Mouse (Mus musculus): Measurements from ENCODE around the gene Pde5a.

Gene Pde5a

DNA sequence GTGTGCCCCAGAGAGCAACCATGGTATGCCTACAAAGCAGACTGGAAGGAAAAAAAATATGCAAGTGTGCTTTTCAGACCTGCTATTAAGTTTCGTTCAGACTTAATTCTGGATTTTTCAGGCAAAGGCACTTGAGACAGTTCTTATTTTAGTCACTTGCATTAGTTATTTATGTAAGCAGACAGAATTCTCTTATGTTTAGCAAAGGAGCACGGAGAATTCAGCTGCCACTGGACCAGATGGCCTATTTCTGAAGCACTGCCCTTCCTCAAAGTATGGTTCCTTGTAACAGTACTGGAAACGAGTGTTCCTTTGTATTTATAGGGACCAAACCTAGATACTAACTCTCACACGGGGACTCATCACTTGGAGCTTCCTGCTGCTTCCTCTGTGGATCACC is 38.2 kb downstream of the Pde5a start:
- no peak for DNase-seq

- DNase-seq, result no peak
Measured at GRCm38 (mm10) chr3:122767841-122768240, 39.1 kb downstream of the Pde5a start.

- no peak for DNase-seq
Measured at GRCm38 (mm10) chr3:122781417-122781816, 52.7 kb downstream of the Pde5a start.

DNA sequence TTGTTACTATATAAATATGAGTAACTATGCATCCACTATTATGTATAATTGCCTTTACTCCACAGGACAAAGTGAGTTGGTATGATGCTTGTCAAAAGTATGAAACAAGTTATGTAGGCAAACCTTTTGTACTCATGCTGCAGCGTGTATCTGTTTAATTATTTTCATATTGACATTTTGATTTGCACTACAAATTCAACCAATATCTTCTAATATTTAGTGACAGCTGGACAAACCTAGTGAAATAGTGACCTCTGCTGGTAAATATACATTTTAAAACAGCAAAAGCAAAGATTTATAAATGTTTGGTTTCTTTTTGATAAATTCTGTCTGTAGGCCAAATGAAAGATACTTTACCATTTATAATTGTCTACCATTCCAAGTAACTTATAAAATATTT is 55.5 kb downstream of the Pde5a start:
- no peak for DNase-seq

DNA sequence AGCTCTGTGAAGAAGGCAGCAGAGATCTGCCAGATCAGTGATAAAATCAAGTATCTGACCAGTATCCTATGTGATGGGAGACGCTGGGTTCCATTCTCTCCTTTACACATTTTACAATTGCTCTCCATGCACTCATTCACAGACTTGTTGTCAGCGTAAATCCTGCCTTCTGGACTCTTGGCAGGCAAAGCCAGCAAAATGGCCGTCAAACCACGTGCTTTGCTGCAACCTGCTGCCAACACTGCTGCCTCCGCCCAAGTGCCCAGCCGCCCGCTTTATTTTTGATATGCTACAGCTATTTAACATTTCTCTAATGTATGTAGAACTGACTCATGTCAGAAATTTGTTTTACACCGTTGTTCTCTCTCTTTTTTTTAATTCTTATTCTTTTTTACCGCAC is 59.6 kb downstream of the Pde5a start:
- peak; percentile 44 to 57 for DNase-seq

GRCm38 (mm10) chr3:122789544-122789943 is 60.8 kb downstream of the Pde5a start:
- DNase-seq, result no peak

DNA sequence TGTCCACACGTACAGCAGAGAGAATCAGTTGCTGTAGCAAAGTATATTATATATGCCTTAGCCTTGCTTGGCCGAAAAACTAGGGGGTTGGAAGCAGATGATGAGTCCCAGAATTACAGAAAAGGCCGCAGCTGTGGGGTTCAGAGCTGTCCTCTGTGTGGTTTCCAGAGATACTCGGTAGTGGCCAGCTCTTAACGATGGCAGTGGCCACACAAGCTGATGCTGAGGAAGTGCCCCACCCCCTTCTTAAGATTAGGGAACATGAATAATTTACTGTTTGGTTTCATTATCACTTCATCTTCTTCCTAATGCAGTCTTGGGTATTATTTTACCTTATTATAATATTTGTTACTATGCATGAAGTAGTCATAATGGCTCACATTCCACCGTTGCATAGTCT is 71.3 kb downstream of the Pde5a start:
- DNase-seq, result no peak

DNA sequence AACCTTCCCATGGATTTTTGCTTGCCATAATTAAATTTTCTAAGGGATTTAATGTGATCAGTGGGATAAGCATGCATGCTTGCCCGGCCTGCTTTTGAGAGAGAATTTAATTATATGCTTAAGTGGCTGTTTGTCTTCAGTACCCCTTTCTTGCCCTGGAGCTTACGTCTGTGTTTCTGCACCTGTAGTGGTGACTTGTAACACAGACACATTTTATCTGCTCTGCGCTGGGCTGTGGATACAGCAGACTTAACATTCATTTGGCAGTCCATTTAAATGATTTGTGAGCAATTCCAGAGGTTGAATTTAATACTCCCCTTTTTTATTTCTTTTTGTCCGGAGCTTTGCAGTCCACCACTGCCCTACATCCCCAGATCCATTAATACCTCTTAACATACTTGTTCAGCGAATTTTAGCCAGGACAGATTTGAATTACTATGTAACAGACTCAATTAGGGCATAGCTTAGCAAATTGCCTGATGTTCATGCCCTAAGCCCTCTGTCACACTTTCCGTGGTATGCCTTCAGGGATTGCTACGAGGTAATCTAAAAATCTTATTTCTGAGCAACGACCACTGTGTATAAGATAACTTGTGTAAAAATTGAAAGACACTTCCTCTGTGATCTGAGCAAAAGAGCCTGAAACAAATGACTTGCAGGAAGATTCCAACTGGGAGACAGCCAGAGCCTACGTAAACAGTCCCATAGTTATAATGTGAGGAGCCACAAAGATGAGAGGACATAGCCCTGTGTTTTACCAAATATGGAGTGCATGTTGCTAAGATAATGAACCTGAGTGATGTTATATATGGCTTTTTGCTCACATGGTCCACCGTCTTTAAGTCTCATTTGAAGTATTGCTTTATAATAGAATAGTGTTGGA is 72.0 kb downstream of the Pde5a start:
- DNase-seq, result no peak

DNA sequence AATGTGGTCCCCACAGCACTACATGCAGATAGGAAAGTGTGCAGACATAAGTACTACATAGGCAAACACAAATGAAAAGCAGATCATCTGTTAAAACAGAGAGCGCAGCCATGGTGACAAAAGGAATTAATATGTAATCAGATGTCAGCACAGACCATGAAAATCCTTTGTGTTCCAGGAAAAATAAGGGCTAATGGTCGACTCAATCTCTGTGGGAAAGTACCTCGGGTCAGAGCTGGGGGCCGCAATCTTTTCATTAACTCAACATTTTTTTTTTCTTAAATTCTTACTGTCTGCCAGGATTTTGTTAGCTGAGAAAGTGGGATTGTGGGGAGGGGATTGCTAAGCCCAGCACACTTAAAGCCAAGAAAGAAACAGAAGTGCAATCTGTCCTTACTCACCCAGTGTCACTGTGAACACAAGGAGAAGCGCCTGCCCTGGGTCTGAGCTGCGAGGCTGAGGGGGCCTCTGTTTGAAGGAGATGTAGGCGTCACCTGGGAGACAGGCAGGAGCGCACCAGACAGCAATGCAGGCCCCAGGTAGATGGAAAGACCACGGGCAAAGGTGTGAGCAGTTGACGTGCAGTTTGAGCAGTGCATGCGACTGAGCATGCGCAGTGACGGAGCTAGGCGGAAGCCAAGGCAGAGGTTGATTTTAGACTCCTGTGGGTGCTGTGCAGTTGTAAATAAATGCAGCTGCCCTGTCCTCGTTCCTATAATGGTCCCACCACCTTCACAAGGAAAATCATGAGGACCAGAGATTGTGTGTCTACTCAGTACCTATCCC is 72.9 kb downstream of the Pde5a start:
- no peak for DNase-seq

DNA sequence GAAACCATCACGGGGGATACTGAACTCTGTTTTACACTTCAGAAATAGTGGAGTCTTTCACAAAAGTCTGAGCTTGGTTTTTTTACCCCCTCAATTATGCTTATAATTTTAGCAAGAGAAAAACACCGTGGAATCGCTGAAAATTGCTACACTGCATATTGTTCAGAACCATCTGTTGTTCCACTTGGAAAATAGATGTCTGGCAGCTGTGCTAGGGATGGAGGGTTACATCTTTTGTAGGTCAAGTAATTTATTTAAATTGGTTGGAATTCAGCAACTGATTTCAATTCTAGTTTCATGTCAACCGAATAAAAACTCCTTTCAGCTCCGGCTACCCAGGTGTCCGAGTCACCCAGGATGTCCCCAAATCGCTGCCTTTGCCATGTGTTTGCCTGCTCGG is 78.6 kb downstream of the Pde5a start:
- no peak for DNase-seq

DNA sequence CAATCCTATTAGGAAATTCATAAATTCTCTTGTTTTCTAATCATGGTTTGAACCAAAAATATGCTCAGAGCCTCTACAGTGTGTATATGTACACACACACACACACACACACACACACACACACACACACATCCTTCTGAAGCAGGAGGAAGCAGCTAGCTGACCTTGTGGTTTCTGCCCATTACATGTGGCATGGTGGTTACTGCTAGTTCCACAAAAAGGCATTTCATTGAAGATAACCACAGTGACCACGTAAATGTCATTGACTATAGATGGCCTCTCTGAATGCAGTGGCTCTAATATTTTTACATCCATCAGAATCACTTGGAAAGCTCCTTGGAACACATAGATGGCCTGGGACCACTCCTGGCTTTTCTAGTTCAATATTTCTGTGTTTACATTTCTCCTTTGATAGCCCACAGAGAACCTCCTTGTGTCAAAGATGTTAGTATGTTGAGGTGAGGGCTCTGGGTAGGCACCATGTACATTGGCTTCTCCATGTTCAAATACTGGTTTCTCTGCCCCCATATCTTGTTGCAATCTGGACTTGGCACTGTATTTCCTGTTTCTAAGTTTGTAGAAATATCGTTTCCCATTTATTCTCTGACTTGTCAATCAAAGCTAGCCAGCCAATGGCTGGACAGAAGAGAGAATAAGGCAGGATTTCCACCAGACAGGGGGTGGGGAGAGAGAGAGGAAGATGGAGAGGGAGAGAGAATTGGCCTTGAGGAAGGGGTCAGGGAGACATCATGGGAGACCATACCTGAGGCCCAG is 81.5 kb downstream of the Pde5a start:
- no peak for DNase-seq

- no peak for DNase-seq
Measured at GRCm38 (mm10) chr3:122810986-122811385, 82.2 kb downstream of the Pde5a start.

DNA sequence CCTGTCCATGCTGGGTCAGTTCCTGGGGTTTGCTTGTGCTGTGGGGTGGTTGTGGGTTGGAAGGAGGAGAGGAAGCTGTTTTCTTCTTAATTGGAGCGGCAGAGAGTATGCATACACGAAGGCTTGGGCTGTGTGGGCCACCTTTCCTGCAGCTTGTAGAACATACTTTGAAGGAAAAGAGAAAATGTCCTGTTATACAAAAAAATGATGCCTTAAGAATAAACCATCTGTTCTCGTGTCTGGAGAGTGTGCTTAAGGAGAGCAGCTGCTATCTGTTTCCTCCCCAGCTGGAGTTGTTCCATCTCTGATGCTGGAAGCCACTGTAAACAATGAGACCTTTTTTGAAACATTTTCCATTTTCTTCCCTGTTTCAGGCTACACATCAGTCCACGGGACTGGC is 85.8 kb downstream of the Pde5a start:
- DNase-seq, result no peak

DNA sequence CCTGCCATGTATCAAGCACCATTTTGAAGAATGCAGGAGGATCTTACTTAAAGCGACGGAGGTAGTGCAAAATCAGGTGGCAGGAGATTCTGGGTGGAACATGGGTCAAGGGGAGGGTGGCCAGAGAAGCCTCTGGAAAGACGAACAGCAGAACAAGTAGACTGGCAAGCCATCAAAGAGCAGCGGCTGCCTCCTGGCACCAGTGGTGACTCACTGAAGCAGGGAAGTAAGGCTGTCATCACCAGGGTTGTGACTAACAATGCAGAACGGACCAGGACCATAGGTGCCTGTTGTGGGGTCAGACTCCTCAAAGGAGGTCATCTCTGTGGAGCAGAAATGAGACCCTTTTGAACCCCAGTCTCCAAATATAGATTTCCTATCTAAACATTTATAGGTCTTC is 89.5 kb downstream of the Pde5a start:
- DNase-seq, result no peak

GRCm38 (mm10) chr3:122820700-122821099 is 92.0 kb downstream of the Pde5a start:
- no peak for DNase-seq

GRCm38 (mm10) chr3:122828270-122829058 is 99.7 kb downstream of the Pde5a start:
- no peak for DNase-seq

- no peak for DNase-seq
Measured at GRCm38 (mm10) chr3:122834519-122834918, 105.8 kb downstream of the Pde5a start.

- DNase-seq, result no peak
Measured at GRCm38 (mm10) chr3:122835097-122835850, 106.5 kb downstream of the Pde5a start.

GRCm38 (mm10) chr3:122837639-122838038 is 108.9 kb downstream of the Pde5a start:
- DNase-seq, result no peak

- DNase-seq, result no peak
Measured at GRCm38 (mm10) chr3:122848410-122849034, 119.8 kb downstream of the Pde5a start.

- no peak for DNase-seq
Measured at GRCm38 (mm10) chr3:122855149-122855548, 126.4 kb downstream of the Pde5a start.

All from cerebellum, postnatal 36 days (tissue).